Mouse (Mus musculus): ENCODE measurements around the gene Nr4a3.

GRCm38 (mm10) chr4:48002969-48003368, 42.0 kb upstream of the Nr4a3 start:
- TF ChIP-seq POLR2A (IDR thresholded peaks at IDR 0.05; ENCODE audit: insufficient read depth, low read depth, low read length) (no peak), CTCF (IDR thresholded peaks at IDR 0.05; ENCODE audit: insufficient read depth, low read depth, low read length) (no peak)
